Mouse (Mus musculus) limb, embryonic 14.5 days (tissue): ENCODE measurements around the gene Vasp. TPM values are rescaled to one million over a fixed set of nuclear protein-coding genes. Genes with fewer than 3 reads are reported as not detected.

ENCODE experiments used
- ATAC-seq: fragments of 200-750 bp; cut with Nextera tagmentation; 2 replicates; pipeline ENCODE4 v1.8.0; 2017; ENCODE audit warnings: low read depth, moderate number of reproducible peaks, moderate TSS enrichment; ENCODE audit not compliant: low FRiP score
- DNase-seq: peaks from one replicate; pipeline ENCODE4 v3.0.0-alpha.2; 2015; ENCODE audit warnings: low spot score
- H3K27ac ChIP-seq: fragments of 300-500 bp; sonication (generic); replicated peaks from 2 replicates; pipeline ENCODE4 v1.5.1; 2014; ENCODE audit warnings: low read depth, mild to moderate bottlenecking, low read length, moderate library complexity, mixed read lengths
- H3K27me3 ChIP-seq: fragments of 300-500 bp; sonication (generic); 2 replicates; pipeline ENCODE4 v1.6.1; 2014; ENCODE audit warnings: low read length, mixed read lengths; ENCODE audit not compliant: control insufficient read depth, insufficient read depth
- H3K36me3 ChIP-seq: fragments of 300-500 bp; sonication (generic); 2 replicates; pipeline ENCODE4 v1.6.1; 2014; ENCODE audit warnings: mild to moderate bottlenecking, low read length, moderate library complexity, mixed read lengths; ENCODE audit not compliant: control insufficient read depth, insufficient read depth
- H3K4me1 ChIP-seq: fragments of 300-500 bp; sonication (generic); 2 replicates; pipeline ENCODE4 v1.6.1; 2014; ENCODE audit warnings: antibody characterized with exemption, low read length, mixed read lengths; ENCODE audit not compliant: control insufficient read depth, insufficient read depth
- H3K4me2 ChIP-seq: fragments of 300-500 bp; sonication (generic); replicated peaks from 2 replicates; pipeline ENCODE4 v1.6.1; 2014; ENCODE audit warnings: low read depth, mild to moderate bottlenecking, low read length, moderate library complexity; ENCODE audit not compliant: severe bottlenecking
- H3K4me3 ChIP-seq: fragments of 300-500 bp; sonication (generic); replicated peaks from 2 replicates; pipeline ENCODE4 v1.5.1; 2014; ENCODE audit warnings: low read length
- H3K9ac ChIP-seq: fragments of 300-500 bp; sonication (generic); 2 replicates; pipeline ENCODE4 v1.6.1; 2014; ENCODE audit warnings: mild to moderate bottlenecking, low read depth, low read length, moderate library complexity; ENCODE audit not compliant: severe bottlenecking
- H3K9me3 ChIP-seq: fragments of 300-500 bp; sonication (generic); 2 replicates; pipeline ENCODE4 v1.6.1; 2016; ENCODE audit warnings: low read length; ENCODE audit not compliant: control insufficient read depth
- POLR2A ChIP-seq: fragments of 200-500 bp; IDR thresholded peaks from 2 replicates; pipeline ENCODE4 v1.8.0; 2012; ENCODE audit warnings: inconsistent platforms, mild to moderate bottlenecking, moderate library complexity, borderline replicate concordance; ENCODE audit not compliant: insufficient read depth, insufficient read length; ENCODE audit errors: extremely low read depth
- WGBS: fragments of 180-500 bp; shearing (Covaris S2); extraction: QIAGEN DNeasy Blood & Tissue Kit; methylation state at CpG from one replicate; pipeline ENCODE4 v1.1.7; 2014; 5-methylcytosine and 5-hydroxymethylcytosine counted together
- polyA plus RNA-seq, 2 experiments: library from polyadenylated mRNA; depleted of rRNA in 1 of 2; stranded (reverse) in 1 of 2; unstranded in 1 of 2; fragments of >200 nt; fragmentation: Nextera tagmentation in 1 of 2; extraction: Ambion mirVana in 1 of 2; gene quantifications; 2 replicates each; pipeline versions ENCODE4 v1.2.1 to v1.2.3; 2012 to 2014

Gene Vasp
- polyA plus RNA-seq, 2 experiments: 66.7 to 126 TPM

DNA sequence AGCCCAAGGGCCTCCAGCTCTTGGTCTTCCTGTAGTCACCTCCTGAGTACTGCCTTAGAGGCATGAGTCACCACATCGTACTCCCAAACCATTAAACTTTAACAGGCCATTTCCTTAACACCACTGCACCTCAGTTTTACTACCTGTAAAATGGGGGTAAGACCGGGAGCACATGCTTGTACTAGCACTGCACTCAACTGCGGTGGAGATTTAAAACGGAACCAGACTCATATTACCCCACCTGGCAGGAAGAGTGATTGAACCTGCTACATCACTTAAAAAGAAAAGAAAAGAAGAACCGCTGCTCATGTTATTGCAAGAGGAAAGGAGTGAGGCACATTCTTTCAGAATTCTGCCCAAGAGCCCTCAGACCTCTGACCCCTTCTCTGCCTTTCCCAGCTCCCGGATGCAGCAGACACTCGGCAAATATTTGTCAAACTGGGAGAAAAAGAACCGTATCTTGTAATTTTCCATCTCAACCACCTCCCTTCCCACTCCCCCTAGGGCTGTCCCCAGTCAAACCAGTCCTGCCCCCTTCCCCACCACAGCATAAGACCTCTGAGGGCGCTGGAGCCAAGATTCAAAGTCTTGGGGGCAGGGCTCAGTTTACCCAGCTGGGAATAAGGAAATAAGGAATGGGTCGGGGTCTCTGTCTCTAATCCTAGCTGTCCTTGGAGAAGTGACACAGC is 2.5 kb downstream of the Vasp start:
- Histone ChIP-seq H3K27me3 (no peaks in the 10 kb centered on the region), H3K27ac (peak overlapping the region; percentile 50), H3K36me3 (peaks cover 27% of the 10 kb centered on the region), H3K4me1 (peaks cover 18% of the 10 kb centered on the region), H3K4me2 (peak overlapping the region; percentile 97), H3K4me3 (peak overlapping the region; percentile 92), H3K9me3 (no peaks in the 10 kb centered on the region), H3K9ac (peak overlapping the region; percentile 77)
- no peak for TF ChIP-seq POLR2A
- WGBS: 21% methylated on average over 10 of the region's 10 CpGs
- ATAC-seq (no peak), DNase-seq (no peak)

DNA sequence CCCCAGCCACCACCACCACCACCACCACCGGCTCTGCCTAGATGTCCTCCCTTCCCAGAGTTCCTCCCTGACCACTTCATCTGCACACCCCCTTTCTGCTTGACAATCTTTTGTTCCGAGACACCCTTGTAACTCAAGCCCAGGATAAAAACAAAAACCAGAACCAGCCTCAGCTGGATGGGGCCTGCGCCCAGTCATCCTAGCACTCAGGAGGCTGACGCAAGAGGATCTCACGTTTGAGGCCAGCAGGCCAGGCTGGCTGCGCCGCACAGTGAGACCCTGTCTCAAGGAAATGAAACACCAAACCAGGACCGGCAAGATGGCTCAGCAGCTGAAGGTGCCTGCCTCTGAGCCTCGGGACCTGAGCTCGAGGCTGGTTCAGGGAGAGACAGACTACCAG is 4.6 kb downstream of the Vasp start:
- no peak overlapping the region for H3K27ac ChIP-seq
- H3K4me1 ChIP-seq: peaks cover 18% of the 10 kb centered on the region
- no peak overlapping the region for H3K4me3 ChIP-seq
- DNase-seq (no peak), ATAC-seq (no peak)
- H3K4me2 ChIP-seq: no peak overlapping the region
- peaks cover 48% of the 10 kb centered on the region for H3K36me3 ChIP-seq
- no peaks in the 10 kb centered on the region for H3K27me3 ChIP-seq
- 61% methylated on average over 10 of the region's 10 CpGs for WGBS
- H3K9ac ChIP-seq: no peak overlapping the region
- H3K9me3 ChIP-seq: no peaks in the 10 kb centered on the region
- TF ChIP-seq POLR2A: no peak

DNA sequence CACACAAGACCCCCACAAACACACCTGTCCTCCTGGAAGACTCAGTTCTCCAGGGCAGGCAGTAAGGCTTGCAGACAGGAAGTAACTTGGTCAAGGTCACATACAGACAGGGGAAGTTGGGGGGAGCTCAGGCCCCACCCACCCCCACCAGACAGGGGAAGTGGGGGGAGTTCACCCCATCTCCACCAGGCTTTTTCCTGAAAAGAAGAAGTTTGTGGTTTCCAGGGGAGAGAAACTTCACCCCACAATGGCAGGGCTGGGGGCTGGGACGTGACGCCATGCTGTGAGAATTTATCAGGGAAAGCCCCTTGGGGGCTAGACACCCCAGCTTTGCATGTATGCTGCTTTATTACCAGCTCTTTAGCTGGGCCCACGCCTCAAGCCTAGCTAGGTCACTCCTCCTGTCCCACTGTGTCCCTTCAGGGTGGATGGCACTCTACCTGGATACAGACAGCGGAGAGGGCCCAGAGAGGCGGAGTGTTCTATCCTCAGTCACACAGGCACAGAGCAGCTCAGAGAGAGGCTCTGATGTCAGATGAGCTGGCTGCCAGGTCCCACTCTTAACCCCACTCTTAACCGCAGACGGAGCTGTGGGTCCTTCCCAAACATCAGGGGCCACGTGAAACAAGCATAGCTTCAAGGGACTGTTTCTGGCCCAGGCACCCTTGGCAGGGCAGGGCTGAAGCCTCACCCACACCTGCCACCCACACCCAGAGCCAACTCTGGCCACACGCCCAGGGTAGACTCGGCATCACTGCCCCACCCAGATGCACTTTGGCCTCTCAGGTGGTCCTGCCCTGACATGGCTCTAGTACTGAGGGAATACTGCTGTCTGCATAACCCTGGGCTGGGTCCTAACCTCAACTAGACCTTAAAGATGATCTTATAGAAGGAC is 5.4 kb downstream of the Vasp start:
- no peak overlapping the region for H3K4me2 ChIP-seq
- H3K4me1 ChIP-seq: peaks cover 18% of the 10 kb centered on the region
- TF ChIP-seq POLR2A: no peak
- H3K9ac ChIP-seq: no peak overlapping the region
- no peak for ATAC-seq
- H3K27ac ChIP-seq: no peak overlapping the region
- no peak overlapping the region for H3K4me3 ChIP-seq
- H3K27me3 ChIP-seq: no peaks in the 10 kb centered on the region
- no peak for DNase-seq
- peaks cover 55% of the 10 kb centered on the region for H3K36me3 ChIP-seq
- H3K9me3 ChIP-seq: no peaks in the 10 kb centered on the region
- WGBS: 76% methylated on average over 10 of the region's 10 CpGs

DNA sequence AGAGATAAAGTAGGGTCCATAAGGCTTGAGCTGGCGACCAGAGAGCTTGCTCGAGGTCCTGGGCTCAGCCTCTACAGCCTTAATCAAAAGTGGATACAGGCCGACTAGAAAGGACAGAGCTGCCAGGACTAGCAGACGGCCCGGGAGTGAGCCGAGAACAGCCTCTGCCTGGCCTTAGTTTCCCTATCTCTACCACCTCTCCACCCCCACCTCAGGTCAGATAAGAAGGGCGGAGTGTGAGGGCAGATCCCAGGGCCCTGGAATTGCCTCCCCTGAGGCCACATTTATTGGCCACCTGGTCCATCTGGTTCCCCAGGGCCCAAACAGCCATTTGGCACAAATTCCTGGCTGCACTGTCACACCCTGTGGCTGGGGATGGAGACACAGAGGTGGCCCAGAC is 6.5 kb downstream of the Vasp start:
- H3K27me3 ChIP-seq: no peaks in the 10 kb centered on the region
- 57% methylated on average over 7 of the region's 7 CpGs for WGBS
- H3K27ac ChIP-seq: no peak overlapping the region
- no peak overlapping the region for H3K4me2 ChIP-seq
- TF ChIP-seq POLR2A: no peak
- no peak for DNase-seq
- no peaks in the 10 kb centered on the region for H3K9me3 ChIP-seq
- peaks cover 65% of the 10 kb centered on the region for H3K36me3 ChIP-seq
- H3K9ac ChIP-seq: no peak overlapping the region
- peaks cover 13% of the 10 kb centered on the region for H3K4me1 ChIP-seq
- no peak for ATAC-seq
- H3K4me3 ChIP-seq: no peak overlapping the region

DNA sequence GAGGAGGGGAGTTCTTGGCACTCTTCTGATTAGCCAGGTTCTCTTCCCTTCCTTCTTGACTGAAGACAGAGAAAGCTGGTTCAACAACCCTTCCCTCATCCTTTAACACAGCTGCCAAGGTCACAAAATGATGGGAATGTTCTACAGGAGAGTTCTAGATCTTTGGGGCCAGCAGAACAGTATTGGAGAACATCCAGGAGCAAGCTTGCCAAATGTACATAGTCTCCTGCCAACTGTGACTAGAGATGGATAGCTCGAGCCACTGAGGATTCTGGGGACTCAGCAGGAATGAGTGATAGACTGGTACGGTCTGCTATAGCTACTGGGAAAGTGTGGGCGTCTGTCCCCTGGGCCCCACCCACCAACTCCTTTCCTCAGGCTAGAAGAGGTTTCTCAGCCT is 13.3 kb downstream of the Vasp start:
- no peak overlapping the region for H3K27ac ChIP-seq
- H3K4me1 ChIP-seq: no peaks in the 10 kb centered on the region
- H3K4me2 ChIP-seq: no peak overlapping the region
- peaks cover 85% of the 10 kb centered on the region for H3K36me3 ChIP-seq
- no peak overlapping the region for H3K4me3 ChIP-seq
- DNase-seq: no peak
- 82% methylated on average over 3 of the region's 3 CpGs for WGBS
- H3K9me3 ChIP-seq: no peaks in the 10 kb centered on the region
- no peaks in the 10 kb centered on the region for H3K27me3 ChIP-seq
- no peak for ATAC-seq
- no peak overlapping the region for H3K9ac ChIP-seq
- no peak for TF ChIP-seq POLR2A
